Mouse (Mus musculus) Muller cell, postnatal 12 days (primary cell): ENCODE measurements at regions not wholly inside any gene's neighbourhood (a gene's known extent, or its start where the extent isn't known, plus 50 kb on each side); places are given as distances from the start of the nearest gene placed in this dataset.
"Not testable (repeated sequence)": the region's sequence is repeated elsewhere in the genome, so short reads cannot be mapped to it uniquely, and the experiment has no call there.

ENCODE experiments used
- DNase-seq: peaks from one replicate; pipeline ENCODE4 v3.0.0-alpha.2; 2015; ENCODE audit errors: inconsistent ontology term

GRCm38 (mm10) chr10:117499177-117499863 is 119.5 kb upstream of the Cpsf6 start:
- DNase-seq: no peak

DNA sequence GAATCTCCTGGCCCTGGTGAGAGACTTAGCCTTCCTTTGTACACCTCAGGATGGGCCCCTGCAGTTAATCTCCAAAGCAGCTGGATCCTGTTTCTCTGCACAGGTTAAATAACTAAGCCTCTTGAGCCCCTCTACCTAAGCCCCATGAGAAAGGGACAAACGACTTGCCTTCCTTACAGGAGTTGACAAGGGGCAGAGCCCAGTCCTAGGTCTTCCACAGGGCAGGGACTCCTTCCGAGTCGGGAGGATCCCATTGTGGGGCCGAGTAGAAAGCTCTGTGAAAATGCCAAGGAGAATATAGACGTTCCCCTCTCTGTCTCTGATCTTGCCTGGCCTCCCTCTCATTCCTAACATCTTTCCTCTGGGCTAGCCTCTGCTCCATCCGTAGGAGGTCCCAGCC is 118.7 kb upstream of the Cpsf6 start:
- no peak for DNase-seq

GRCm38 (mm10) chr10:117497565-117498256 is 117.9 kb upstream of the Cpsf6 start:
- DNase-seq: no peak

DNA sequence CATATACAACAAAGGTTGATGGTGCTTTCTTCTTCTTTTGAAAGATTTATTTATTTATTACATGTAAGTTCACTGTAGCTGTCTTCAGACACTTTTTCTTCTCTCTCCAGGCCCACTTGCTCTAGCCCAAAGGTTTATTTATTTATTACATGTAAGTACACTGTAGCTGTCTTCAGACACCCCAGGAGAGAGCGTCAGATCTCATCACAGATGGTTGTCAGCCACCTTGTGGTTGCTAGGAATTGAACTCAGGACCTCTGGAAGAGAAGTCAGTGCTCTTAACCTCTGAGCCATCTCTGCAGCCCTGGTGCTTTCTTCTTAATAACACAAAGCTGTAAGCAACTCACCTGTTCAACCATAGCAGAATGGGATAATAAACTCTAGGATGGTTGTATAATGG is 117.3 kb upstream of the Cpsf6 start:
- DNase-seq: not testable (repeated sequence)

- DNase-seq: no peak
These were observed 116.5 kb upstream of the Cpsf6 start for GRCm38 (mm10) chr10:117496064-117497011.

- no peak for DNase-seq
These were observed 114.4 kb upstream of the Cpsf6 start for GRCm38 (mm10) chr10:117494171-117494701.

DNA sequence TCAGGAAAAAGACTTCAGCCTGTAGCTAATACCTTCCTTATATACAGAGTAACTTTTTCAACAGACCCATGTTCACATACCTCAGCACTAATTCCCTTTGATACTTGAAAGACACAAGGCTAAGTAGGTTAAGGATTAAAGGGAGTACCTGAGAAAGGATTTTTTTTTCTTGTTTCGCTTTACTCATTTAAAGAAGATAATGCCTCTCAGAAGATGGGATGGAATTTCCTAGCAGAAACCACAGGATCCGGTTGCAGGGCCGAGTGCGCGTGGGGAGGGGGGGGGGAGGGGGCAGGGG is 114.0 kb upstream of the Cpsf6 start:
- DNase-seq: no peak

GRCm38 (mm10) chr10:117493091-117493823 is 113.4 kb upstream of the Cpsf6 start:
- DNase-seq: no peak

DNA sequence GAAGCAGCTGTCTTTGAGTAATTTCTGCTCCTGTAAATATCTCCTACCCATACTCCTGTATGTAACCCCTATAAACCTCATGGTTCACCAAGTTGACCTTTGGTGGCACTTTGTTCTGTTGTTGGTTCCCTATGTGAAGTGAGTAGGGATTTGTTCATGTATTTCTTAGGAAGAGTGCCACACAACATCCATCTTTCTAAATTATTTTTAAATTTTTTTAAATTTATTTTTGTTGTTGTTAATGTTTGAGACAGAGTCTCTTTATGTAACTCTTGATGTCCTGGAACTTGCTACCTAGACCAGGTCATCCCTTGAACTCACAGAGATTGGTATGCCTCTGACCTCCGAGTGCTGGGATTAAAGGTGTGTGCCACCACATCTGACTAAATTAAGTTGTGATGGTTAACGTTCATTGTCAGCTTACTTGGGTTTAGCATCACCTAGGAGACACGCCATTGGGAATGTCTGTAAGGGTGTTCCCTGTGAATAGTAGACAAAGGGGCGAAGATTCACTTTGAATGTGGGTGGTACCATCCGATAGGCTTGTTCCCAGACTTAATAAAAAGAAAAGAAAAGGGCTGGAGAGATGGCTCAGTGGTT is 112.7 kb upstream of the Cpsf6 start:
- DNase-seq: no peak

- DNase-seq: no peak
These were observed 111.9 kb upstream of the Cpsf6 start for GRCm38 (mm10) chr10:117491711-117492110.

GRCm38 (mm10) chr10:117490851-117491595 is 111.2 kb upstream of the Cpsf6 start:
- no peak for DNase-seq

GRCm38 (mm10) chr10:117483091-117483600 is 103.3 kb upstream of the Cpsf6 start:
- no peak for DNase-seq

DNA sequence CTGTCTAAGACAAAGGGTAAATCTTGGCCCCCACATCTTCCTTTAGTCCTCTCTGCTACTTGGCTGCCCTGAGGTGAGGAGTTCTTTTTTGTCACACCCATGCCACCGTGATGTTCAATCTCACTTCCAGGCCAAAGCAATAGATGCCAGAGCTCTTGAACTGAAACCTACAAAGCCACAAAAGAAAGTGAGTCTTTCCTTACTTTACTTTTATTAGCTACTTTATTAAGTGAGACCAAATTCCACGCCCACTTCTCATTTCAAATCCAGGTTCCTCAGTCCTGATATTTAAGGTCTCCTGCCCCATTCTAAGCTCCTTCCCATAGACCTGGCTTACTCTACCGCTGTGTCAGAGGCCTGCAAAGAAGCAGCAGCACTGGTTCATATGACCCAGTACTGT is 102.5 kb upstream of the Cpsf6 start:
- DNase-seq: no peak

DNA sequence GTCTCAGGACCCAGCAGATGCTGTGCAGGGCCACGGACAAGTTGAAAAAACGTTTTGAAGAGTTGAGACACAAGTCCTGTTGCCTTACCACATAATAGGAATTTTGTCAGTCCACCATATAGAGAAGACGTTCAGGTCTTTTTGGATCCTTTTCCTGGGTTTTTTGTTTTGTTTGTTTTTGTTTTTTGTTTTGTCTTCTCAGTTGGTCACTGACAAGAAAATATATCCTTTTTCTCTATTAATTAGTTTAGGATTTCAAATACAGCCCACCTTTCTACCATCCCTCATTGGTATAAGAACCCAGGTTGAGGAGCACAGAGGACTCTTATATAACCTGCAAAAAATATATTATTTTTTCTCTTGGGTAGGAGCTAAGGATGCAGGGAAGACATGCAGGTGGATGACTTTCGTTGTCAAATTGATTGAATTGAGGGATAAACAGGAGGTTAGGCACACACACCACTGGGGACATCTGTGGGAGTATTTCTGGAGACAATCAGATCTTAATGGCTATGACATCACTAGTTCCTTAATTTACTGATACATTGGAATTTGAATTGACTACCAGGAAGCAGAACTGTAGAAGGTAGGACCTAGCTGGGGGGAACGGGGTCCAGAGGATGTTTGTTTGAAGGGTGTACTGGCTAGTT is 101.7 kb upstream of the Cpsf6 start:
- no peak for DNase-seq

DNA sequence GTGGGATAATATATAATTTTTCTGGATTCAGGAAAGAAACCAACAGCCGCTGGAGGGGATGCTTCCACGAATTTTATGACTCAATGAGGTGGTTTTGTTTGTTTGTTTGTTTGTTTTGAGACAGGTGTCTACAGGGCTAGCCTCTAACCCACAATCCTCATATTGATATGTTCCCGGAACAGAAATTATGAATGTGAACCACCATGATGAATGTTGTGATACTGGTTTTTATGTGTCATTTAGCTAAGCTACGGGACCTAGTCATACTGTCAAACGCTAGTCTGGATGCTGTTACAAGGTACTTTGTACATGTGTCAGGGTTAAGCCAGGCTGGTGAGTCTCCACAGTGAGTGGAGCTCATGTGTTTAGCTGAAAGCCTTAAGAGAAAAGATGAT is 100.6 kb upstream of the Cpsf6 start:
- no peak for DNase-seq

DNA sequence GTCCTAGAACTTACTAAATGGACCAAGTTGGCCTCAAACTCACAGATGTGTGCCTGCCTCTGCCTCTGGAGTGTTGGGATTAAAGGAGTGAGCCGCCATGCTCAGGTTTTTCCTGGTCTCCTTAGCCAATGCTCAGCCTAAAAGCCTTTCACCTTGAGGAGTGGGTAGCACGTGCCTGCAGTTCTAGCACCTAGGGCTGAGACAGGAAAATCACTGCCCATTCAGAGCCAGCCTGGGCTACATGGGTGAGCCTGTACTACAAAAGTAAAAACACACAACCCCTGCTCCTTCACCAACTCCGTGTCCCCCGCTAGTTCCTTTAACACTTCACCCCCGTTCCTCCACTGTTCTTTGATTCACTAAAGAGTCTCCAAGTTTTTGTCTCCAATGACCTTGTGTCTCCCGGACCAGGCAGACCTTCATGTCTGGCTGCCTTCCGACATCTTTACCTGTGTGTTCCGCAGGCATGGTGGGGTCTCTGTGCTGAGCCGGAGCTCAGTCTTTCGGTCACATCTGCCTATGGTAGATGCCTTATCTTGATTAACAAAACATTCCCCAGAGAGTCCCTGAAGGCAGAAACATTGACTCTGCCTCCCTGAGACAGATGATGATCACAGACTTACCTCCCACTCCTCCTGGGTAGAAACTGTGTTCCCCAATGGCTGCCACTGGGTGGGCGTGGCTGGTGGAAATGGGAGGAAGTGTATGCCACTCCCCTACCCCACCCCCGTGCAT is 100.1 kb upstream of the Cpsf6 start:
- DNase-seq: no peak

DNA sequence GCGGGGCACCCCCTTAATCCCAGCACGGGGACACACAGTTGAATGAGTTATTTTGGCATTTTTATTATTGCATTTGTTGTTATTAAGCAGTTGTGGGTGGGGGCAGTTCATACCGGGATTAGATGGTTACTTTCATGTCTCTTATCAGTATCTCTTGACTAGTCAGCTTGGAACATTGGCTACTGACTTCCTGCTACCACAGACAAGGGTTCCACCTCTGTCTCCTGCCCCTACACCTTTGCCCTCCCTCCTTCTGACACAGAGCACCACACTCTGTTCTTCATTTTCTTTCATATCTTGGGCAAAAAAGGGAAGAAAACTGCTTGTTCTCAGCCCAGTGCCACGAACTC is 99.1 kb upstream of the Cpsf6 start:
- DNase-seq: no peak

GRCm38 (mm10) chr10:117478202-117478930 is 98.6 kb upstream of the Cpsf6 start:
- DNase-seq: peak; percentile 60
